Mouse (Mus musculus): ENCODE measurements around the gene Rbm26. TPM values are rescaled to one million over a fixed set of nuclear protein-coding genes. Genes with fewer than 3 reads are reported as not detected.

The Rbm26 gene
- polyA plus RNA-seq, 1 experiment from 2014 or later: 33.4 TPM

GRCm38 (mm10) chr14:105074776-105075175, 102.4 kb downstream of the Rbm26 start:
- no peak overlapping the region for H3K4me2 ChIP-seq (ENCODE audit: low read depth, low read length)
- DNase-seq (ENCODE audit: low spot score) (no peak), ATAC-seq (ENCODE audit: low read depth) (no peak)

GRCm38 (mm10) chr14:105074376-105074775, 102.8 kb downstream of the Rbm26 start:
- DNase-seq (ENCODE audit: low spot score) (no peak), ATAC-seq (ENCODE audit: low read depth) (no peak)
- H3K9me3 ChIP-seq (ENCODE audit: control insufficient read depth, low read length): no peaks in the 10 kb centered on the region
- 90% methylated on average over 7 of the region's 7 CpGs for WGBS
- no peaks in the 10 kb centered on the region for H3K27me3 ChIP-seq (replicated peaks; ENCODE audit: control insufficient read depth, insufficient read depth, low read length)
- no peak overlapping the region for H3K4me2 ChIP-seq (ENCODE audit: low read depth, low read length)
- H3K36me3 ChIP-seq (ENCODE audit: control insufficient read depth, insufficient read depth, low read length): no peaks in the 10 kb centered on the region
- no peak overlapping the region for H3K27ac ChIP-seq (replicated peaks; ENCODE audit: low read depth, low read length)
- no peaks in the 10 kb centered on the region for H3K4me1 ChIP-seq (ENCODE audit: control insufficient read depth, insufficient read depth, low read length)
- no peak overlapping the region for H3K4me3 ChIP-seq (ENCODE audit: low read depth, low read length)
- no peak overlapping the region for H3K9ac ChIP-seq (ENCODE audit: low read depth, low read length)

More at GRCm38 (mm10) chr14:105074776-105075175, 102.4 kb downstream of the Rbm26 start:
- Histone ChIP-seq H3K36me3 (ENCODE audit: control insufficient read depth, insufficient read depth, low read length) (no peaks in the 10 kb centered on the region), H3K9me3 (ENCODE audit: control insufficient read depth, low read length) (no peaks in the 10 kb centered on the region), H3K4me1 (ENCODE audit: control insufficient read depth, insufficient read depth, low read length) (no peaks in the 10 kb centered on the region), H3K4me3 (ENCODE audit: low read depth, low read length) (no peak overlapping the region), H3K27ac (replicated peaks; ENCODE audit: low read depth, low read length) (no peak overlapping the region), H3K9ac (ENCODE audit: low read depth, low read length) (no peak overlapping the region), H3K27me3 (replicated peaks; ENCODE audit: control insufficient read depth, insufficient read depth, low read length) (no peaks in the 10 kb centered on the region)
- 90% methylated on average over 2 of the region's 2 CpGs for WGBS

- H3K27ac ChIP-seq (replicated peaks; ENCODE audit: low read depth, low read length): no peak overlapping the region
- ATAC-seq (ENCODE audit: low read depth) (no peak), DNase-seq (ENCODE audit: low spot score) (no peak)
- 54% methylated on average over 14 of the region's 14 CpGs for WGBS
- H3K4me2 ChIP-seq (ENCODE audit: low read depth, low read length): no peak overlapping the region
- no peak overlapping the region for H3K9ac ChIP-seq (ENCODE audit: low read depth, low read length)
- H3K27me3 ChIP-seq (replicated peaks; ENCODE audit: control insufficient read depth, insufficient read depth, low read length): no peaks in the 10 kb centered on the region
- no peaks in the 10 kb centered on the region for H3K36me3 ChIP-seq (ENCODE audit: control insufficient read depth, insufficient read depth, low read length)
- no peak overlapping the region for H3K4me3 ChIP-seq (ENCODE audit: low read depth, low read length)
- H3K9me3 ChIP-seq (ENCODE audit: control insufficient read depth, low read length): no peaks in the 10 kb centered on the region
- H3K4me1 ChIP-seq (ENCODE audit: control insufficient read depth, insufficient read depth, low read length): no peaks in the 10 kb centered on the region
Observed at GRCm38 (mm10) chr14:105071010-105071509, 106.1 kb downstream of the Rbm26 start.

- WGBS: 75% methylated on average over 11 of the region's 11 CpGs
- Histone ChIP-seq H3K4me3 (ENCODE audit: low read depth, low read length) (no peak overlapping the region), H3K9me3 (ENCODE audit: control insufficient read depth, low read length) (no peaks in the 10 kb centered on the region)
Observed at GRCm38 (mm10) chr14:105070258-105071009, 106.7 kb downstream of the Rbm26 start.

GRCm38 (mm10) chr14:105068060-105068459, 109.1 kb downstream of the Rbm26 start:
- H3K27me3 ChIP-seq (replicated peaks; ENCODE audit: control insufficient read depth, insufficient read depth, low read length): no peaks in the 10 kb centered on the region
- H3K4me3 ChIP-seq (ENCODE audit: low read depth, low read length): no peak overlapping the region
- H3K27ac ChIP-seq (replicated peaks; ENCODE audit: low read depth, low read length): no peak overlapping the region
- H3K9me3 ChIP-seq (ENCODE audit: control insufficient read depth, low read length): no peaks in the 10 kb centered on the region
- no peaks in the 10 kb centered on the region for H3K4me1 ChIP-seq (ENCODE audit: control insufficient read depth, insufficient read depth, low read length)
- DNase-seq (ENCODE audit: low spot score) (no peak), ATAC-seq (ENCODE audit: low read depth) (no peak)
- H3K36me3 ChIP-seq (ENCODE audit: control insufficient read depth, insufficient read depth, low read length): no peaks in the 10 kb centered on the region
- no peak overlapping the region for H3K4me2 ChIP-seq (ENCODE audit: low read depth, low read length)
- WGBS: 72% methylated on average over 5 of the region's 5 CpGs
- H3K9ac ChIP-seq (ENCODE audit: low read depth, low read length): no peak overlapping the region

More at GRCm38 (mm10) chr14:105070258-105071009, 106.7 kb downstream of the Rbm26 start:
- H3K36me3 ChIP-seq (ENCODE audit: control insufficient read depth, insufficient read depth, low read length): no peaks in the 10 kb centered on the region
- ATAC-seq (ENCODE audit: low read depth): no peak
- H3K27ac ChIP-seq (replicated peaks; ENCODE audit: low read depth, low read length): no peak overlapping the region
- DNase-seq (ENCODE audit: low spot score): no peak
- H3K4me2 ChIP-seq (ENCODE audit: low read depth, low read length): no peak overlapping the region
- H3K9ac ChIP-seq (ENCODE audit: low read depth, low read length): no peak overlapping the region
- H3K4me1 ChIP-seq (ENCODE audit: control insufficient read depth, insufficient read depth, low read length): no peaks in the 10 kb centered on the region
- no peaks in the 10 kb centered on the region for H3K27me3 ChIP-seq (replicated peaks; ENCODE audit: control insufficient read depth, insufficient read depth, low read length)

GRCm38 (mm10) chr14:105064243-105064642, 112.9 kb downstream of the Rbm26 start:
- WGBS: 78% methylated on average over 1 of the region's 1 CpGs
- no peak overlapping the region for H3K4me3 ChIP-seq (ENCODE audit: low read depth, low read length)
- H3K4me2 ChIP-seq (ENCODE audit: low read depth, low read length): no peak overlapping the region
- no peaks in the 10 kb centered on the region for H3K36me3 ChIP-seq (ENCODE audit: control insufficient read depth, insufficient read depth, low read length)
- ATAC-seq (ENCODE audit: low read depth) (no peak), DNase-seq (ENCODE audit: low spot score) (no peak)
- no peak overlapping the region for H3K27ac ChIP-seq (replicated peaks; ENCODE audit: low read depth, low read length)
- no peaks in the 10 kb centered on the region for H3K27me3 ChIP-seq (replicated peaks; ENCODE audit: control insufficient read depth, insufficient read depth, low read length)
- no peaks in the 10 kb centered on the region for H3K9me3 ChIP-seq (ENCODE audit: control insufficient read depth, low read length)
- no peak overlapping the region for H3K9ac ChIP-seq (ENCODE audit: low read depth, low read length)
- no peaks in the 10 kb centered on the region for H3K4me1 ChIP-seq (ENCODE audit: control insufficient read depth, insufficient read depth, low read length)

- Histone ChIP-seq H3K9ac (ENCODE audit: low read depth, low read length) (no peak overlapping the region), H3K27ac (replicated peaks; ENCODE audit: low read depth, low read length) (no peak overlapping the region), H3K27me3 (replicated peaks; ENCODE audit: control insufficient read depth, insufficient read depth, low read length) (no peaks in the 10 kb centered on the region), H3K36me3 (ENCODE audit: control insufficient read depth, insufficient read depth, low read length) (no peaks in the 10 kb centered on the region), H3K4me1 (ENCODE audit: control insufficient read depth, insufficient read depth, low read length) (no peaks in the 10 kb centered on the region), H3K4me2 (ENCODE audit: low read depth, low read length) (no peak overlapping the region), H3K4me3 (ENCODE audit: low read depth, low read length) (no peak overlapping the region), H3K9me3 (ENCODE audit: control insufficient read depth, low read length) (no peaks in the 10 kb centered on the region)
- WGBS: 73% methylated on average over 2 of the region's 2 CpGs
- DNase-seq (ENCODE audit: low spot score) (no peak), ATAC-seq (ENCODE audit: low read depth) (no peak)
Observed at GRCm38 (mm10) chr14:105061230-105061629, 115.9 kb downstream of the Rbm26 start.

GRCm38 (mm10) chr14:105057934-105058333, 119.2 kb downstream of the Rbm26 start:
- DNase-seq (ENCODE audit: low spot score) (no peak), ATAC-seq (ENCODE audit: low read depth) (no peak)
- Histone ChIP-seq H3K27ac (replicated peaks; ENCODE audit: low read depth, low read length) (no peak overlapping the region), H3K9ac (ENCODE audit: low read depth, low read length) (no peak overlapping the region), H3K4me3 (ENCODE audit: low read depth, low read length) (no peak overlapping the region), H3K27me3 (replicated peaks; ENCODE audit: control insufficient read depth, insufficient read depth, low read length) (no peaks in the 10 kb centered on the region), H3K4me2 (ENCODE audit: low read depth, low read length) (no peak overlapping the region), H3K36me3 (ENCODE audit: control insufficient read depth, insufficient read depth, low read length) (no peaks in the 10 kb centered on the region), H3K9me3 (ENCODE audit: control insufficient read depth, low read length) (no peaks in the 10 kb centered on the region), H3K4me1 (ENCODE audit: control insufficient read depth, insufficient read depth, low read length) (no peaks in the 10 kb centered on the region)

Data from embryonic facial prominence, embryonic 14.5 days (tissue).